In the genomic region with DNA sequence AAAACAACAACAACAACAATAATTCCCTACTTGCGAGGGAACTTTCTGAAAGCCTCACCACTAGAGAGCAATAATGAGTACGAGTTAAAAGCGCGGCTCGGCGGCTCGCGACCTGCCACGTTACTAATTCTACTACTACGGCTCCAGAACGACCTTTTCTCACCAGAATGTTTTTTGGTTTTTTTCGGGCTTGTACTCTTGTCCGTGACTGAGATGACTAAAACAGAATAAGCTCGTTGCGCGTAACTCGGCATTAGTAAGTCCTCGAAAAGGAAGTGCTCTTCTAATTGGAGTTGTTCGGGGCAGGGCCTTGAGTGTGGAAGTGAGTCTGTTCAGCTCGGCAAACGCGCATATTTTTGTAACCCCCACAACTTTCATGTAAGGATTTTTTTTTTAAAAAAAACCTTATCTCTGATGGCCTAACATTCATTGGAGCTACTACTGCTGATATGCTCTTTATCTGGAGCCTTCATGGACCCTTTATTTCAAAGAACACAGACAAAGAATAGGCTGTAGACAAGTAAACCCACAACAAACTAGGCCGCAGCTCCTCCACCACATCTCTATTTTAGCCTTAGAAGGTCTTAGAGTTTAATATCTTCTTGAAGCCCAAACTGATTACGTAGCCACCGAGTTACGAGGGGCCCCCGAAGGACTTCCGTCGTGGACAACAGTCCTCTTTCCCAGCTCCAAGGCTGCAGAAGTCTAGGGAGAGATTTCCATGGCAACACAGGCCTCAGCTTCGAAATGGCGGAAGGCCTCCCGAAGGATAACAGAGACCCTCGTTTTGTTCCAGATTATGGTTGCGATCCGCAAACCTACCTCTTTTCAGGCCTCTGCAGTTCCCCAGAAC, we compare ENCODE assay signal across 8 mouse cellular contexts. TPM values are rescaled to one million over a fixed set of nuclear protein-coding genes. Genes with fewer than 3 reads are reported as not detected.
DNase-seq lines count a peak whose midpoint lies in the region; ATAC-seq and TF ChIP-seq lines count a peak whose summit lies in the region.

No protein-coding gene starts in this region.

- peak; percentile 56 for TF ChIP-seq CTCF in kidney, adult 2 months (conservative IDR thresholded peaks at IDR 0.05; ENCODE audit: insufficient read depth, insufficient read length, low read depth, low read length)

- DNase-seq in 416B (ENCODE audit: low read depth): peak; percentile 78
- DNase-seq in adrenal gland, postnatal 10 days: peak; percentile 71
- peak; percentile 87 for DNase-seq in embryonic facial prominence, embryonic 11.5 days (ENCODE audit: low spot score)
- DNase-seq in heart, adult 8-10 months (ENCODE audit: low spot score): peak; percentile 71
- peak; percentile 82 for DNase-seq in kidney, adult 2 months
- peak; percentile 55 for DNase-seq in spleen, adult 12 weeks (ENCODE audit: low spot score)

- peak overlapping the region; percentile 32 for H3K4me2 ChIP-seq in embryonic facial prominence, embryonic 11.5 days (ENCODE audit: low read depth, low read length)
- peak overlapping the region; percentile 53 for H3K4me2 ChIP-seq in limb, embryonic 12.5 days
- peak overlapping the region; percentile 45 for H3K4me2 ChIP-seq in midbrain, embryonic 13.5 days (replicated peaks)

- peak overlapping the region; percentile 52 for H3K27ac ChIP-seq in embryonic facial prominence, embryonic 11.5 days (replicated peaks; ENCODE audit: low read depth, low read length)
- peak overlapping the region; percentile 80 for H3K27ac ChIP-seq in kidney, adult 2 months (ENCODE audit: insufficient read depth, low read depth, low read length)
- peak overlapping the region; percentile 84 for H3K27ac ChIP-seq in limb, embryonic 12.5 days
- peak overlapping the region; percentile 76 for H3K27ac ChIP-seq in midbrain, embryonic 13.5 days

- H3K9me3 ChIP-seq in embryonic facial prominence, embryonic 11.5 days (replicated peaks; ENCODE audit: control insufficient read depth, low read length): no peaks in the 10 kb centered on the region
- no peaks in the 10 kb centered on the region for H3K9me3 ChIP-seq in limb, embryonic 12.5 days
- H3K9me3 ChIP-seq in midbrain, embryonic 13.5 days: no peaks in the 10 kb centered on the region

- H3K4me3 ChIP-seq in embryonic facial prominence, embryonic 11.5 days (ENCODE audit: low read depth, low read length): peak overlapping the region; percentile 70
- H3K4me3 ChIP-seq in kidney, adult 2 months (ENCODE audit: insufficient read depth, low read depth, low read length): peak overlapping the region; percentile 65
- H3K4me3 ChIP-seq in limb, embryonic 12.5 days (replicated peaks): peak overlapping the region; percentile 72
- H3K4me3 ChIP-seq in midbrain, embryonic 13.5 days (replicated peaks): peak overlapping the region; percentile 73

- TF ChIP-seq POLR2A in kidney, adult 2 months (IDR thresholded peaks at IDR 0.05; ENCODE audit: low read depth, low read length): no peak

- H3K27me3 ChIP-seq in embryonic facial prominence, embryonic 11.5 days (ENCODE audit: control insufficient read depth, insufficient read depth, low read length): no peaks in the 10 kb centered on the region
- H3K27me3 ChIP-seq in kidney, adult 2 months (replicated peaks; ENCODE audit: control insufficient read depth, insufficient read depth, low read length): no peaks in the 10 kb centered on the region
- no peaks in the 10 kb centered on the region for H3K27me3 ChIP-seq in limb, embryonic 12.5 days
- H3K27me3 ChIP-seq in midbrain, embryonic 13.5 days: no peaks in the 10 kb centered on the region

- no peaks in the 10 kb centered on the region; the same call in 1 of the 2 replicates for H3K4me1 ChIP-seq in embryonic facial prominence, embryonic 11.5 days (ENCODE audit: control insufficient read depth, insufficient read depth, low read length)
- peaks cover 3% of the 10 kb centered on the region; the same call in 1 of the 2 replicates for H3K4me1 ChIP-seq in kidney, adult 2 months (ENCODE audit: control insufficient read depth, insufficient read depth, low read length)
- H3K4me1 ChIP-seq in limb, embryonic 12.5 days (replicated peaks): peaks cover 24% of the 10 kb centered on the region
- H3K4me1 ChIP-seq in midbrain, embryonic 13.5 days (replicated peaks): peaks cover 46% of the 10 kb centered on the region

- ATAC-seq in embryonic facial prominence, embryonic 11.5 days (replicated peaks; ENCODE audit: insufficient number of reproducible peaks, low FRiP score, low TSS enrichment, low read depth): no peak; the same call in 1 of the 2 replicates
- ATAC-seq in limb, embryonic 12.5 days (ENCODE audit: insufficient number of reproducible peaks, insufficient read depth, low FRiP score, low TSS enrichment, low read depth): peak; percentile 61; the same call in 1 of the 2 replicates
- ATAC-seq in midbrain, embryonic 13.5 days: peak; percentile 74

- peak overlapping the region; percentile 84 for H3K9ac ChIP-seq in embryonic facial prominence, embryonic 11.5 days (replicated peaks; ENCODE audit: low read length)
- peak overlapping the region; percentile 82 for H3K9ac ChIP-seq in limb, embryonic 12.5 days (replicated peaks)
- H3K9ac ChIP-seq in midbrain, embryonic 13.5 days (replicated peaks): peak overlapping the region; percentile 87

- under 1% methylated on average over 35 of the region's 35 CpGs for WGBS in embryonic facial prominence, embryonic 11.5 days
- WGBS in kidney, adult 2 months: under 1% methylated on average over 35 of the region's 35 CpGs
- WGBS in limb, embryonic 12.5 days: under 1% methylated on average over 35 of the region's 35 CpGs
- under 1% methylated on average over 35 of the region's 35 CpGs for WGBS in midbrain, embryonic 13.5 days

- H3K36me3 ChIP-seq in embryonic facial prominence, embryonic 11.5 days (replicated peaks; ENCODE audit: control insufficient read depth, insufficient read depth, low read depth, low read length): no peaks in the 10 kb centered on the region; the same call in 1 of the 2 replicates
- H3K36me3 ChIP-seq in kidney, adult 2 months (ENCODE audit: control insufficient read depth, insufficient read depth, low read length): no peaks in the 10 kb centered on the region
- peaks cover 39% of the 10 kb centered on the region for H3K36me3 ChIP-seq in limb, embryonic 12.5 days
- H3K36me3 ChIP-seq in midbrain, embryonic 13.5 days: peaks cover 28% of the 10 kb centered on the region

RNA-seq across cellular contexts. Expression of gene Cdc26, which starts 0.5 kb away (rescaled TPM):
- total RNA-seq in adrenal gland, postnatal 10 days (2021): 10 to 100 TPM; 60.0 to 70.8 TPM
- 231 TPM in 2 replicates for polyA plus RNA-seq in embryonic facial prominence, embryonic 11.5 days (2014; fragmentation: Nextera tagmentation; extraction: Ambion mirVana)
- total RNA-seq in heart, adult 8-10 months (2022): 10 to 100 TPM; 43.2 to 50.7 (median 47.0) TPM
- 25.3 and 31.7 TPM in 2 replicates for polyA plus RNA-seq in kidney, adult 2 months (2012; rRNA removed)
- 208 and 226 TPM in 2 replicates for polyA plus RNA-seq in limb, embryonic 12.5 days (2016; fragmentation: Nextera tagmentation; extraction: Ambion mirVana)
- polyA plus RNA-seq in midbrain, embryonic 13.5 days (2015; fragmentation: Nextera tagmentation; extraction: Ambion mirVana): 116 and 120 TPM in 2 replicates

RNA-seq across cellular contexts. Expression of gene Prpf4, which starts 0.6 kb away (rescaled TPM):
- total RNA-seq in adrenal gland, postnatal 10 days (2021): 10 to 100 TPM; 19.8 to 21.3 TPM
- 31.8 and 31.9 TPM in 2 replicates for polyA plus RNA-seq in embryonic facial prominence, embryonic 11.5 days (2014; fragmentation: Nextera tagmentation; extraction: Ambion mirVana)
- 10 to 100 TPM; 10.0 to 11.8 (median 10.3) TPM for total RNA-seq in heart, adult 8-10 months (2022)
- polyA plus RNA-seq in kidney, adult 2 months (2012; rRNA removed): 10.4 and 10.9 TPM in 2 replicates
- 31.8 and 33.3 TPM in 2 replicates for polyA plus RNA-seq in limb, embryonic 12.5 days (2016; fragmentation: Nextera tagmentation; extraction: Ambion mirVana)
- 18.4 and 19.1 TPM in 2 replicates for polyA plus RNA-seq in midbrain, embryonic 13.5 days (2015; fragmentation: Nextera tagmentation; extraction: Ambion mirVana)

RNA-seq across cellular contexts. Expression of gene Rnf183, which starts 27.1 kb away (rescaled TPM):
- not detected for total RNA-seq in adrenal gland, postnatal 10 days (2021)
- not detected in 2 replicates for polyA plus RNA-seq in embryonic facial prominence, embryonic 11.5 days (2014; fragmentation: Nextera tagmentation; extraction: Ambion mirVana)
- total RNA-seq in heart, adult 8-10 months (2022): not detected
- 180 and 248 TPM in 2 replicates for polyA plus RNA-seq in kidney, adult 2 months (2012; rRNA removed)
- not detected in 2 replicates for polyA plus RNA-seq in limb, embryonic 12.5 days (2016; fragmentation: Nextera tagmentation; extraction: Ambion mirVana)
- 0.11 and 0.23 TPM in 2 replicates for polyA plus RNA-seq in midbrain, embryonic 13.5 days (2015; fragmentation: Nextera tagmentation; extraction: Ambion mirVana)

RNA-seq across cellular contexts. Expression of gene Slc31a1, which starts 47.4 kb away (rescaled TPM):
- 10 to 100 TPM; 59.3 to 59.5 TPM for total RNA-seq in adrenal gland, postnatal 10 days (2021)
- polyA plus RNA-seq in embryonic facial prominence, embryonic 11.5 days (2014; fragmentation: Nextera tagmentation; extraction: Ambion mirVana): 49.0 and 51.2 TPM in 2 replicates
- total RNA-seq in heart, adult 8-10 months (2022): 10 to 100 TPM; 14.2 to 18.2 (median 15.2) TPM
- 69.1 and 78.3 TPM in 2 replicates for polyA plus RNA-seq in kidney, adult 2 months (2012; rRNA removed)
- polyA plus RNA-seq in limb, embryonic 12.5 days (2016; fragmentation: Nextera tagmentation; extraction: Ambion mirVana): 42.8 and 48.6 TPM in 2 replicates
- polyA plus RNA-seq in midbrain, embryonic 13.5 days (2015; fragmentation: Nextera tagmentation; extraction: Ambion mirVana): 37.9 and 38.2 TPM in 2 replicates

RNA-seq across cellular contexts. Expression of gene Fkbp15, which starts 47.6 kb away (rescaled TPM):
- total RNA-seq in adrenal gland, postnatal 10 days (2021): 10 to 100 TPM; 30.1 to 36.6 TPM
- polyA plus RNA-seq in embryonic facial prominence, embryonic 11.5 days (2014; fragmentation: Nextera tagmentation; extraction: Ambion mirVana): 16.3 and 18.4 TPM in 2 replicates
- 10 to 100 TPM; 18.1 to 22.2 (median 20.3) TPM for total RNA-seq in heart, adult 8-10 months (2022)
- polyA plus RNA-seq in kidney, adult 2 months (2012; rRNA removed): 32.2 and 36.6 TPM in 2 replicates
- polyA plus RNA-seq in limb, embryonic 12.5 days (2016; fragmentation: Nextera tagmentation; extraction: Ambion mirVana): 23.2 and 24.6 TPM in 2 replicates
- polyA plus RNA-seq in midbrain, embryonic 13.5 days (2015; fragmentation: Nextera tagmentation; extraction: Ambion mirVana): 23.6 and 24.0 TPM in 2 replicates

Comparison
In these comparisons a context has a peak if more than half of its experiments do, and no peak if none do; other contexts are left out.
1. RNA of gene Rnf183, which starts 27.1 kb away (polyA plus RNA-seq): 180 to 248 TPM in kidney, adult 2 months; 0.11 to 0.23 TPM in midbrain, embryonic 13.5 days, not detected in embryonic facial prominence, embryonic 11.5 days and not detected in limb, embryonic 12.5 days; every median in the first group is over 100 times any median in the second.
2. Peak in every context shown above with its lines, with median percentiles within 50 percentile points of each other: DNase-seq, H3K27ac ChIP-seq, H3K4me2 ChIP-seq, H3K4me3 ChIP-seq and H3K9ac ChIP-seq.